Mouse (Mus musculus) layer of hippocampus, postnatal 14 days (tissue): ENCODE results near the gene Vmn1r169. TPM values are rescaled to one million over a fixed set of nuclear protein-coding genes. Genes with fewer than 3 reads are reported as not detected.
"Not testable (repeated sequence)": the region's sequence is repeated elsewhere in the genome, so short reads cannot be mapped to it uniquely, and the experiment has no call there.

Experiments used
- DNase-seq, 2 experiments: peaks; one replicate each; pipeline ENCODE4 v3.0.0; 2021 to 2022; ENCODE audit warnings: low spot score in 2 of 2, mixed read lengths in 1 of 2
- long read RNA-seq, 2 experiments: library from polyadenylated mRNA; stranded (forward); transcript quantifications; one replicate each; pipeline ENCODE4 v2.0.0; 2021
- total RNA-seq, 2 experiments: library from RNA; stranded (reverse); gene quantifications; 2 replicates each; pipeline ENCODE4 v1.2.3; 2021

The Vmn1r169 gene
- not detected for total RNA-seq
- long read RNA-seq, experiment 1, result 0 reads
- long read RNA-seq, experiment 2, result 0 reads

- not testable (repeated sequence) for DNase-seq
These were observed at the start of gene Vmn1r169 for GRCm38 (mm10) chr7:23575226-23575625. Gene Vmn1r169 (plus strand): TSS chr7:23575526.

- not testable (repeated sequence) for DNase-seq
These were observed 35.9 kb upstream of the Vmn1r169 start, which contains the start of gene Vmn1r168 for GRCm38 (mm10) chr7:23539432-23539831. Gene Vmn1r168 (plus strand): TSS chr7:23539732.

- DNase-seq, result not testable (repeated sequence)
These were observed 30.5 kb downstream of the Vmn1r169 start, which contains the start of gene Vmn1r170 for GRCm38 (mm10) chr7:23605875-23606274. Gene Vmn1r170 (plus strand): TSS chr7:23606175.

Other genes with a start within 250 kb of the Vmn1r169 start
- gene Nlrp5, start 189.6 kb upstream of the Vmn1r169 start, total RNA-seq, result under 1 TPM in 1 of 2 experiments, not detected in 1; 0.14 TPM
- not detected for gene Vmn1r167, start 68.3 kb upstream of the Vmn1r169 start, total RNA-seq
- gene Vmn1r168, start 35.8 kb upstream of the Vmn1r169 start, total RNA-seq, result not detected
- not detected for gene Vmn1r170, start 30.6 kb downstream of the Vmn1r169 start, total RNA-seq
- gene Vmn1r171, start 55.2 kb downstream of the Vmn1r169 start, total RNA-seq, result not detected
- not detected for gene Vmn1r172, start 82.8 kb downstream of the Vmn1r169 start, total RNA-seq
- not detected for gene Vmn1r173, start 125.2 kb downstream of the Vmn1r169 start, total RNA-seq
- gene Vmn1r174, start 176.7 kb downstream of the Vmn1r169 start, total RNA-seq, result not detected
- gene Vmn1r175, start 235.1 kb downstream of the Vmn1r169 start, total RNA-seq, result not detected